Mouse (Mus musculus) spleen, postnatal 0 days (tissue): ENCODE data around the gene Cpxcr1. TPM values are rescaled to one million over a fixed set of nuclear protein-coding genes. Genes with fewer than 3 reads are reported as not detected.

Experiments
- polyA plus RNA-seq: library from polyadenylated mRNA; unstranded; fragments of >200 nt; fragmentation: Nextera tagmentation; extraction: Ambion mirVana; gene quantifications from 2 replicates; pipeline ENCODE4 v1.2.1, GENCODE M21; 2015

The Cpxcr1 gene
- polyA plus RNA-seq, result not detected in 2 replicates

DNA sequence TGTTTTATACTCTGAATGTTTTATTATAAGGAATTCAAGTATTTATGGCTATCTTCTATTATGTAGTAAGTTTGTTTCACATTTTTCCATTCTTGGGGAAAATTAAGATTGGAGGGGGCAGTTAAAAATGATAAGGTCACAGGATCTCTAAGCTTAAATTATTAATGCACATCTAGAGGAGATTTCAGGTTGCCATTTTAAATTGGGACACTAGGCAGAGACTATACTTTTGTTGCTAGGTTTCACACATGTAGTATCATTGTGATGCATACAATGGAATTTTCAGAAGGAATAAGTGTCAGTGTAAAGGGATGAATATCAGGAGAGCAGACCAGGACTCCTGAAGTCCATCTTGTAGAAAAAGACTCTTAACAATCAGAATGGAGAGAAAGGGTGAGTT is at the start of gene Cpxcr1:
TSS of gene Cpxcr1 (plus strand) at position 301 of the 400 bp plus-strand sequence.

Other genes starting within 250 kb of the Cpxcr1 start
- not detected in 2 replicates for gene H2afb2, start 232.2 kb downstream of the Cpxcr1 start, polyA plus RNA-seq